Mouse (Mus musculus) megakaryocyte, embryonic 14.5 days (primary cell): ENCODE results near the gene Inpp5f.

Source experiments
- FLI1 ChIP-seq: IDR thresholded peaks from 2 replicates; pipeline ENCODE4 v1.6.1; 2012; ENCODE audit warnings: low read length, inconsistent platforms, mixed read lengths
- GATA1 ChIP-seq: IDR thresholded peaks from 3 replicates; pipeline ENCODE4 v1.6.1; 2012; ENCODE audit warnings: mixed read lengths, low read length, inconsistent platforms, borderline replicate concordance

GRCm38 (mm10) chr7:128610490-128610889, 638 bp upstream of the Inpp5f start:
- no peak for TF ChIP-seq FLI1
- TF ChIP-seq GATA1, result no peak
